Mouse (Mus musculus) kidney, embryonic 15.5 days (tissue): ENCODE results near the gene Plod3. TPM values are rescaled to one million over a fixed set of nuclear protein-coding genes. Genes with fewer than 3 reads are reported as not detected.

Source experiments
- microRNA counts: library from miRNA; unstranded; fragments of <30 nt; microRNA quantifications from one replicate; lab custom pipeline; 2016
- microRNA-seq: library from miRNA; unstranded; fragments of <30 nt; microRNA quantifications from one replicate; pipeline ENCODE4, GENCODE M21; 2016
- polyA plus RNA-seq: library from polyadenylated mRNA; unstranded; fragments of >200 nt; fragmentation: Nextera tagmentation; extraction: Ambion mirVana; gene quantifications from 2 replicates; pipeline ENCODE4 v1.2.1, GENCODE M21; 2015

Gene Plod3
- polyA plus RNA-seq, 1 experiment from 2014 or later: 52.5 TPM

MicroRNAs encoded within 50 kb of the gene (microRNA counts, 519-probe panel; counts per million panel counts)
- 31.7 counts per million for microRNA mmu-miR-702 (lab: Ali Mortazavi, UCI)

Small RNA genes lying within 50 kb of the gene (microRNA-seq; reads per million reads assigned to microRNA genes)
- 12.4 reads per million, percentile 31 among the genes with 10 or more reads in this experiment for gene Mir702

Other genes with a start within 250 kb of the Plod3 start
- 51.1 and 62.5 TPM in 2 replicates for gene Col26a1, start 103.8 kb upstream of the Plod3 start, polyA plus RNA-seq
- gene Ift22, start 78.9 kb upstream of the Plod3 start, polyA plus RNA-seq: 74.0 and 78.8 TPM in 2 replicates
- 284 and 294 TPM in 2 replicates for gene Fis1, start 33.7 kb upstream of the Plod3 start, polyA plus RNA-seq
- gene Cldn15, start 20.4 kb upstream of the Plod3 start, polyA plus RNA-seq: 3.0 and 4.1 TPM in 2 replicates
- 86.4 and 102 TPM in 2 replicates for gene Znhit1, start 1.0 kb downstream of the Plod3 start, polyA plus RNA-seq
- 0.10 and 0.55 TPM in 2 replicates for gene Vgf, start 39.4 kb downstream of the Plod3 start, polyA plus RNA-seq
- 181 and 194 TPM in 2 replicates for gene Ap1s1, start 59.1 kb downstream of the Plod3 start, polyA plus RNA-seq
- gene Serpine1, start 85.2 kb downstream of the Plod3 start, polyA plus RNA-seq: 0.45 and 0.48 TPM in 2 replicates
- gene Trim56, start 129.2 kb downstream of the Plod3 start, polyA plus RNA-seq: 7.9 and 9.0 TPM in 2 replicates
- 0.09 TPM in 1 of 2 replicates, not detected in the other for gene Muc3, start 162.3 kb downstream of the Plod3 start, polyA plus RNA-seq
- gene Muc3a, start 225.4 kb downstream of the Plod3 start, polyA plus RNA-seq: 0.33 and 0.34 TPM in 2 replicates